Mouse (Mus musculus): ENCODE measurements around the gene Scand1.

The Scand1 gene

GRCm38 (mm10) chr2:156309948-156310347 lies 2.6 kb downstream of the Scand1 start:
- DNase-seq (ENCODE audit: low spot score in 2 of 2): no peak

- no peak for DNase-seq (ENCODE audit: low spot score in 2 of 2)
These were observed 5.2 kb downstream of the Scand1 start for GRCm38 (mm10) chr2:156307261-156307660.

GRCm38 (mm10) chr2:156305818-156306217 lies 6.7 kb downstream of the Scand1 start:
- DNase-seq (ENCODE audit: low spot score in 2 of 2): peak in 1 of 2 experiments; percentile 10

GRCm38 (mm10) chr2:156304351-156304750 lies 8.2 kb downstream of the Scand1 start:
- no peak for DNase-seq (ENCODE audit: low spot score in 2 of 2)

DNA sequence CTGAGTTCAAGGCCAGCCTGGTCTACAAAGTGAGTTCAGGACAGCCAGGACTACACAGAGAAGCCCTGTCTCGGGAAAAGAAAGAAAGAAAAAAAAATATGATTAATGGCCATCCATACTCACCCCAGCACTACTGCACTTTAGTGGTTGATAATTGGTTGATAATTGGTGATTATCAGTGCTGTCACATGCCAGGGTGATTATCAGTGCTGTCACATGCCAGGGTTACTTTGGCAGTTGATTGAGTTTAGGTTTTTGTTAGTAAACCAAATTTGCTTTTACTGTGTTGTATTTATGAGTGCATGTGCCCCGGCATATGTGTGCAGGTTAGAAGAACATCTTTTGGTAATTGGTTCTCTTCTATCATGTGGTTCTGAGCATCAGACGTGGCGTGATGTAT lies 10.4 kb downstream of the Scand1 start:
- no peak for DNase-seq (ENCODE audit: low spot score in 2 of 2)

DNA sequence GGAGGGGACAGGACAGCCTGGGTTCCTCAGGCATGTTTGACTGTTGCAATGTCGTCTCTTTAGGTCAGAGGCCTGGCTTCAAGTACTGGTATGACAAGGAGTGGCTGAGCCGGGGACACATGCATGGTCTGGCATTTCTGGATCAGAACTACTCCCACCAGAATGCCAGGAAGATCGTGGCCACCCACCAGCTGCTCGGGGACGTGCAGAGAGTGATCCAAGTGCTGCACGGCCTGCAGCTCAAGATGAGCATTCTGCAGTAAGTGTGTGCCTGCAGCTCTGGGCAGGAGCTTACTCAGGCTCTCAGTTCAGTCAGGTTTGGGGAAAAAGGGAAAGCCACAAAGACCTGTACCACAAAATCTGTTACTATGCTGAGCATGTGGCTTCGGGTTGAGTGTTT lies 14.0 kb downstream of the Scand1 start:
- no peak for DNase-seq (ENCODE audit: low spot score in 2 of 2)

DNA sequence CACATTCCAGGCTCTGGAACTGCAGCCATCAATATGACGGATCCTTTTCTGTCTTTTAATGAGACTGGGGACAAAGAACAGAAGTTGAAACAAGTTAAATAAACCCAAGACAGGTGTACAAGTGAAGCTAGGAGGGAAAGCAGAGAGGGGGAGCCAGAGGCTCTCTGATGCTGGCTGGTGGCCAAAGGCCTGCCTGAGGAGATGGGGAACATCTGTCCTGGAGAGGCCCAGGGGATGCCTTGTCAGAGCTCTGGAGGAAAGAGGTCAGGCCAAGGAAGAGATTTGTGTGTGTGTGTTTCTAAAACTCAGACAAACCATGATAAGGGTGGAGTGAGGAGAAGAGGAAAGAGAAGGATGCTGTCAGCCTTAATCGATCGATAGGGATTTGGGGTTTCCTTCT lies 14.9 kb downstream of the Scand1 start:
- DNase-seq (ENCODE audit: low spot score in 2 of 2): no peak

GRCm38 (mm10) chr2:156296190-156296589 lies 16.3 kb downstream of the Scand1 start:
- DNase-seq (ENCODE audit: low spot score in 2 of 2): no peak

DNA sequence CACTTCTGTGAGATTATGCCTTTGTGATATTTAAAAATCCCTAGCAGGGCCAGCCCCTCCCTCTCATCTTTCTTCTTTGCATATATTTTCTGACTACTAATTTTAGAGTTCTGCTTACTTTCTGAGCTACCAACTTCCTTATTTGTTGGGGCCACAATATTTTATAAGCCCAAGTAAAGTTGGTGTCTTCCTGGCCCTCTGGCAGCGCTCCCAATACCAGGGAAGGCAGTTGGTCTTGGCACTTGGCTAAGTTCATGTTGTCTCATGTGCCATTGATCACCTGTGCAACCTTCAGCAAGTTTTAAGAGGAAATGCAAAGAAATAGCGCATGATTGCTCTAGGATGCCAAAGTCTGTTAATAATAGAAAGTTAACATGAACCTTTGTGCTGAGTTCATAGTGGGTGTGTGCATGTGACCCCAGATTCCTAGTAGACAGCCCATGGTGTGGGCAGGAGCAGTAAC lies 16.9 kb downstream of the Scand1 start:
- no peak for DNase-seq (ENCODE audit: low spot score in 2 of 2)

DNA sequence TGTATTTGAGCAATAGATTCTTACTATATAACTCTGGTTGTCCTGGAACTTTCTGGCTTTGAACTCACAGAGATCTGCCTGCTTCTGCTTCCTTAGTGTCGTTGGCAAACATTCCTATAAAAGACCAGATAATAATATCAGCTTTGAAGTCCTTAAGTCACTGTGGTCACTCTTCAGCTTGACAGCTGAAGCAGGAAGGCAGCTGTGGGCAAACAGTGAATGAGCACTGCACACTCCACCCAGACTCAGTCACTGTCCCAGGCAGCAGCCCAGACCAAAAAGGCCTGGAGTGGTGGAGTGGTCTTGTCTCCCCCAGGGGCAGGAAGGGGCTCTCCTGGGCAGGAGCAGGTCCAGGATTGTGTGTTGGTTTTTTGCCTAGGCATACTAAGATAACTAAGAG lies 20.5 kb downstream of the Scand1 start:
- no peak for DNase-seq (ENCODE audit: low spot score in 2 of 2)

DNA sequence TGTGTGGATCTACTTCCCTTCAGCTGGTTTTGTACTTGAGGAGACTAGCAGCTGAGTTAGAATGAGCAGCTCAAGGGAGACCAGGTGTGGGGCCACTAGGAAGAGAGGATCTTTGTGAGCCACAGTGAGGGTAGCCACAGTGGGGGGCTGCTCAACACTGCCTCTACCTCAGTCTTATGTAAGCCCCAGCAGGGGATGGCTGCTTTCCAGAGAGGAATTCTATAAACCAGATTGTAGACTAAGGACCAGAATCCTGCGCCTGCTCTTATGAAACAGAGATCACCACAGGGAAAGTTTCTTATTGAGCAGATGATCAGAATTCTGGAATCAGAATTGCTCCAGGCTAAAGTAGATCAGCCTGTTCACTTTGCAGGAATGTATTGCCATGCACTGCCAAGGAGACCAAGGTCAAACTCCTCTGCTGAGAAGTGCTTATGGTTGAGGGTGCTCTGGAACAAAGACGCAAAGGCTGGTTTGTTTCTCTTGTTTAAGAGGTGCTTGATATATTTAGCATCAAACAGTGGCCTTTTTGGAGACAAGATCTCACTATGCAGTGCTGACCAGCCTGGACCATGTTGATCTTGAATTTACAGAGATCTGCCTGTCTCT lies 22.8 kb downstream of the Scand1 start:
- DNase-seq (ENCODE audit: low spot score in 2 of 2): no peak

GRCm38 (mm10) chr2:156288222-156288621 lies 24.3 kb downstream of the Scand1 start:
- DNase-seq (ENCODE audit: low spot score in 2 of 2): no peak

- DNase-seq (ENCODE audit: low spot score in 2 of 2): no peak
These were observed 25.8 kb downstream of the Scand1 start for GRCm38 (mm10) chr2:156286733-156287132.

- no peak for DNase-seq (ENCODE audit: low spot score in 2 of 2)
These were observed 27.3 kb downstream of the Scand1 start for GRCm38 (mm10) chr2:156285161-156285560.

DNA sequence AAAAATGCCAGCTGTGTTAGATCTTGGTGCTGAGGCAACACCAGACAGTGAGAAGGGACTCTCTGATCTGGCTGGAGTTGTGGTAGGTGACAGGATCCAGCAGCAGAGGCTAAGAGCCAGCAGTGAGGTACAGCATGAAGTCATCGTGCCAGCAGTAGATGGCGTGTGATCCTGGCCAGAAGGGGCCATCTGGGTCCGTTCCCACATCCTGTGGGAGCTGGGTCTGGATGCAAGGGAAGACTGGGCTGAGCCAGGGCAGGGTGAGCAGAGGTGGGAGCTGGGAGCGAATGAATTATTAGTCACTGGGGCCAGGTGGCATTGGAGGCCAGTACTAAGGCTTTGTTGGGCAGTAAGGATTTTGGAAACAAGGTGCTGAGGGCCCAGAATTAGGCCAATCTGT lies 31.3 kb downstream of the Scand1 start:
- no peak for DNase-seq (ENCODE audit: low spot score in 2 of 2)

DNA sequence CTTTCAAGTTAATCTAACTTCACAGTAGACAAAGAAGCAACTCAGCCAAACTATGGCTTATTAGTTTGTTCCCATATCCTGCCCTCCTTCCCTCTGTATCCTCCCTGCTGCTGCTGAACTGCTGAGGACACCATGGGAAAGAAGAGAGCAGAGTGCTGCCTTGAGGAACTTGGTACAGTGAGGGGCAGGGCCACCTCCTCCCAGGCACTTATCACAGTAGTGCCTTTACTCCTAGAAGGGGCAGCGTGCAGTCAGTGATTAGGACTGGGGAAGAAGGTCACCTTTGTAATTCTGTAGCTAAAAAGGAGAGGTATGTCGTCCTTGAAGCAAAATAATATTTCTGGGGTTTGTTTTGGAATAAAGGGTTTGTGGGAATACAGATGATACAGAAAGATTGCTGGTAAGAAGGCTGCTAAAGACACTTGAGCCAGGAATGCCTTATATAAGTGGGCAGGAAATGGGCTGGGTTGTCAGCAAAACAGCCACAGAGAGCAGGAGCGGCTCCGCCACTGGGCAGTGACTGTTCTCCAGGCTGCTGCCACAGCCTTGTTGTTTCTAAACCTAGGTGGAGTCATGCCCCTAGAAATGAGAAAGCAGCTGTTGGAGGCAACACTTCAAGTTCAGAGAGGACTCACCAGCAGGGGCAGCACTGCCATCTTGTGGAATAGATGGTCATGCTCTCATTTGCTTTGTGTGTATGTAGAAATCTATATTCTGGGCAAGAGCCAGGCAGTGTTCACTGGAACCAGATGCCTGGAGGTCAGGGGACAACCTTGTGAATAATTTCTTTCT lies 34.1 kb downstream of the Scand1 start:
- peak; percentile 65 to 75 for DNase-seq (ENCODE audit: low spot score in 2 of 2)

DNA sequence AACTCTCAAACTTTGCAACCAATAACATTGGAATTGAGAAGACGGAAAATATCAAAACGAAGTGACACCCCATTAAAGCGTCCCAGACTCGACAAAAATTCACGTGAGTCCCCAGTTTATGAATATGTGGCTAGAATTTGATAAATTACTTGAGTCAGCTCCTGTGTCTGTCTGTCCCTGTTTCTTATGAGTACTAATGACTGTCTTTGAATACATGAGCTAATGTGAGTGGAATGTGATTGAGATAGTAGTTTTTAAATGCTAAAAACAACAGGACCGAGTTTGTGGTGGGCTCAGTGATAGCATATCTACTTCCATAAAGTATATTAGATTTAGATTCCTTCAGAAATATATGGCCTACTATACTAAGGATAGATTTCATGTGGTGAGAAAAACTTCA lies 40.0 kb downstream of the Scand1 start:
- no peak for DNase-seq (ENCODE audit: low spot score in 2 of 2)

GRCm38 (mm10) chr2:156267636-156268035 lies 44.9 kb downstream of the Scand1 start:
- no peak for DNase-seq (ENCODE audit: low spot score in 2 of 2)

DNA sequence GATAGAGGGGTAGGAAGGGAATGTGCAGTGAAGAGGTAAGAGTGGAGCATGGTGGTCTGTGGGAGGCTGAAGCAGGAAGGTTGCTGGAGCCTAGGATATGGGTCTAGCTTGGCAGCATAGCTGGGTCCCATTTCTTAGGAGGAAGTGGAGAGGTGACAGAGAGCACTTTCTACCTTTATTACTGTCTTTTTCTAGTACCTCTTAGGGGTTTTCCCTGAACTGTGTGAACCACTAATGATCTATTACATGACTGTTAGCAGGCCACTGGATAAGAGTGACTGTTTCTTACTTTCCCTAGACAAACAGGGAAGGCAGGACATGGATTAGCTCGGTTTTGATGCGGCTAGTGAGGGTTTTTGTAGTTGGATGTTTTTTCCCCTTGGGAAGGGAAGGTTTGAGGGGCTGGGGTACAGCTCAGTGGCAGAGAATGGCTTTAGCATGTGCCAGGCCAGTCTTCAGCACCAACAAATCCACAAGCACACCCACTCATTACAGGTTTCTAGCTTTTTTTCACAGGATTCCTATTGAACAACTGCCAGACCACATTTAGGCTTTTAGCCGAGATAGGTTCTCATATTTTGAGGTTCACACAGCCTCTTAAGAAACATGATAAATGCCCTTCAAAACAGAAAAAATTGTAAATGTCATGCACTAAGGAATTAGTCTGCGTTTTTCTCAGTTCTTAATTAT lies 49.2 kb downstream of the Scand1 start:
- DNase-seq (ENCODE audit: low spot score in 2 of 2): no peak
